Mouse (Mus musculus): ENCODE data around the gene Mobp. TPM values are rescaled to one million over a fixed set of nuclear protein-coding genes. Genes with fewer than 3 reads are reported as not detected.
A peak's percentile ranks its signal among the peaks of the same experiment; 100 is the strongest.

The Mobp gene
- polyA plus RNA-seq, 1 experiment from 2014 or later, result not detected

DNA sequence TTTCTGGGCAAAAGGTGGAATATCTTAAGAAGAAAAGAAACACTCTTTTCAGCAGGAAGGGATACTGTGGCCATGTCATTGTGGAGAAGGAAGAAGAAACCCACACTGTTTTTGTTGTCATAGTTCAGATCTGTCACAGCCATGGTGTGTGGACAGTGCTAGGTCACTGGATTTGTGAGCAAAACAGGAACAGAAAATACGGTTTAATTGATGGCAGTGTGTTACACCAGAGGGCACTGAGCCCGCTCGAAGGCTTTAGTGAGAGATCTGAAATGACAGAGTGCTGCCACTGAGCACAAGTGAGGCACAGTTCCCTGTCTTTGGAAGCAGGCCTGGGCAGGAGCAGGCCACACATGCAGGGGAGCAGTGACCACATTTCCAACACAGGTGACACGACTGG is 31.3 kb upstream of the Mobp start:
- H3K27ac ChIP-seq, result no peak overlapping the region
- H3K27me3 ChIP-seq (replicated peaks), result no peaks in the 10 kb centered on the region
- ATAC-seq (replicated peaks), result no peak
- no peaks in the 10 kb centered on the region for H3K9me3 ChIP-seq
- peaks cover 36% of the 10 kb centered on the region for H3K36me3 ChIP-seq (replicated peaks)
- H3K4me1 ChIP-seq, result no peaks in the 10 kb centered on the region
- no peak overlapping the region for H3K4me3 ChIP-seq
- no peak overlapping the region for H3K4me2 ChIP-seq
- H3K9ac ChIP-seq, result no peak overlapping the region
- 93% methylated on average over 4 of the region's 4 CpGs for WGBS

DNA sequence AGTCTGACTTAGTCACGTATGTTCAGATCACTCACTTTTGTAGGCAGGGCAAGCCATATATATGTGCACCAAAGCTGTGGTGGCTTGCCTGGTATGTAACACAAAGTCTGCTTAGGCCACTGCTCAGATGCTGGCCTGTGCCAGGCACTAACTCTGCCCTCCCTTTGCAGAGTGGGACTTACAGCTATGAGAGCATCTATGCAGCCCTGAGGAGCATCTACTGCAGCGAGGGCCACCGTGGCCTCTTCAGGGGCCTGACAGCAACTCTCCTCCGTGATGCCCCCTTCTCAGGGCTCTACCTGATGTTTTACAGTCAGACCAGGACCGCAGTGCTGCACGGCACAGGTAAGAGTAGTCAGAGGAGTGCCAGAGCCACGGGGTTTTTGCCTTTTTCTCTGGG is 29.0 kb upstream of the Mobp start:
- Histone ChIP-seq H3K36me3 (replicated peaks) (peaks cover 46% of the 10 kb centered on the region), H3K4me3 (no peak overlapping the region), H3K27ac (no peak overlapping the region), H3K4me1 (no peaks in the 10 kb centered on the region), H3K9ac (no peak overlapping the region), H3K9me3 (no peaks in the 10 kb centered on the region), H3K27me3 (replicated peaks) (no peaks in the 10 kb centered on the region), H3K4me2 (no peak overlapping the region)
- ATAC-seq (replicated peaks), result no peak
- 93% methylated on average over 7 of the region's 7 CpGs for WGBS

DNA sequence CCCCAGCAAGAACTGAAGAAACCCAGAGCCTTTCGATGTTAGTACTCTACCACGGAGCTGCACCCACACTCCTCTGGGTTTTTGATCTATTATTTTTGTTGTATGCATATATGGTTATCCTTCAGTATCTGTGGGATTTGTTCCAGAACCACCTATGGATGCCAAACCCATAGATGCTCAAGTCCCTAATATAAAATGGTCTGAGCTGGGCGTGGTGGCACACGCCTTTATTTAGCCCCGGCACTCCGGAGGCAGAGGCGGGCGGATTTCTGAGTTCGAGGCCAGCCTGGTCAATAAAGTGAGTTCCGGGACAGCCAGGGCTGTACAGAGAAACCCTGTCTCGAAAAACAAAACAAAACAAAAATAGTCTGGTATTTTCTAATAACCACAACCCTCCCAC is 22.6 kb upstream of the Mobp start:
- H3K36me3 ChIP-seq (replicated peaks), result peaks cover 29% of the 10 kb centered on the region
- H3K27ac ChIP-seq, result peak overlapping the region; percentile 72
- no peaks in the 10 kb centered on the region for H3K9me3 ChIP-seq
- peak overlapping the region; percentile 97 for H3K4me3 ChIP-seq
- peak overlapping the region; percentile 41 for H3K9ac ChIP-seq
- H3K4me1 ChIP-seq, result peaks cover 22% of the 10 kb centered on the region
- H3K27me3 ChIP-seq (replicated peaks), result no peaks in the 10 kb centered on the region
- H3K4me2 ChIP-seq, result peak overlapping the region; percentile 56
- 61% methylated on average over 11 of the region's 11 CpGs for WGBS
- ATAC-seq (replicated peaks), result peak; percentile 22; the same call in 1 of the 2 replicates

DNA sequence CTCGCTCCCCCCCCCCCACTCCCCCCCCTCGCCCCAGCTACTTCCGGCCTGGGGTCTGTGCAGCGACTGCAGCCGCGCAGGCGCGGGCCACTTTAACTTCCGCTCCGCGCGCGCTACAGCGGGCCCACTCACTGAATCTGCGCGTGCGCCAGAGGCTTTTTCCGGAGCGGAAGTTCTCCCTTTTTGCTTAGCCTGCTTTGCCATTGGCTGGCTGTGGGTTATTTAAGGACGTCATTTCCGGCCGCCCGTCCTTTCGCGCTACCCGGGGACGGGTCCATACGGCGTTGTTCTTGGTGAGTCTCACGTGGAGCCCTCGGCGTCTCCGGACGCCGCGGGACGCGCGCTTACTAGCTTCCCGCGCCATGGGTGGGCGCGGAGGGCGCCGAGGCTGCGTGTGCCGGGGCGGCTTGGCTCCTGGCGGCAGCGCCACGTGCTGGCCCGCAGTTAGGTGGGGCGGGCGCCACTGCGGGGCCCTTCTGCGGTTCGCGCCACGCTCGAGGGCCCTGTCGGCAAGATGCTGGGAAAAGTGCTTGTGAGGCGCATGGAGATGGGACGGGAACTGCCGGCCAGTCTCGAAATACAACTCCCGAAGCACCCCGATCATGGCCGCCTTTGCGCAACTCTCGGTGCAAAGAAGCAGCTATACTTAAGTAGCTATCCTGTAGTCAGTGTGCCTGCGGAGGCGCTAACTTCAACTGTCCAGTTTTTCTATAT is 21.8 kb upstream of the Mobp start, which contains the start of gene Rpsa:
Gene Rpsa (plus strand): TSS at position 152 of the 714 bp plus-strand sequence.
- H3K4me1 ChIP-seq, result peaks cover 22% of the 10 kb centered on the region
- peak within 1 kb of the TSS; percentile 98 for H3K9ac ChIP-seq
- H3K4me2 ChIP-seq, result peak within 1 kb of the TSS; percentile 64
- whole genome bisulfite sequencing, result under 1% methylated on average over 64 of the region's 72 CpGs
- peak; percentile 97 for ATAC-seq (replicated peaks)
- peaks cover 31% of the 10 kb centered on the region for H3K36me3 ChIP-seq (replicated peaks)
- peak within 1 kb of the TSS; percentile 85 for H3K27ac ChIP-seq
- no peaks in the 10 kb centered on the region for H3K27me3 ChIP-seq (replicated peaks)
- H3K9me3 ChIP-seq, result no peaks in the 10 kb centered on the region
- peak within 1 kb of the TSS; percentile 97 for H3K4me3 ChIP-seq

DNA sequence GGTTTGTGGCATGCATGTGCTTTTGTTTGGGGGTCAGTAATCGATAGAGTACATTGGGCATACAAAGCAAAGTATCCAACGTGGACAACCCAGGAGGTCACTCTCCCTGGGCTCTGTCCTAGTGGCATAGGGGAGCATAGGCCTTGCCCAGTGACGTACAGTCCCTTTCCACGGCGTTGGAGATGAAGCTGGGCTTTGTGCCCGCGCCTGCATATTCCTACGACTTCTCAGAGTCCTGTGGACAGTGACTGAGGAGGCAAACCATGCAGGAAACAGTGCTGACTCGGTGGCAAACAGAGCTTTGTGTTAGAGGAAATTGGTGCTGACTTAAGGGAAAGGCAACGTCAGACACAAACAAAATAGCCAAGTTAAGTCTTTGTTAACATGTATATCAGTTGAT is 20.2 kb upstream of the Mobp start:
- H3K27ac ChIP-seq, result no peak overlapping the region
- ATAC-seq (replicated peaks), result no peak
- peak overlapping the region; percentile 64 for H3K4me2 ChIP-seq
- no peak overlapping the region for H3K9ac ChIP-seq
- H3K9me3 ChIP-seq, result no peaks in the 10 kb centered on the region
- H3K4me3 ChIP-seq, result no peak overlapping the region
- H3K4me1 ChIP-seq, result peaks cover 22% of the 10 kb centered on the region
- H3K36me3 ChIP-seq (replicated peaks), result peaks cover 26% of the 10 kb centered on the region
- no peaks in the 10 kb centered on the region for H3K27me3 ChIP-seq (replicated peaks)
- WGBS, result 79% methylated on average over 10 of the region's 10 CpGs

DNA sequence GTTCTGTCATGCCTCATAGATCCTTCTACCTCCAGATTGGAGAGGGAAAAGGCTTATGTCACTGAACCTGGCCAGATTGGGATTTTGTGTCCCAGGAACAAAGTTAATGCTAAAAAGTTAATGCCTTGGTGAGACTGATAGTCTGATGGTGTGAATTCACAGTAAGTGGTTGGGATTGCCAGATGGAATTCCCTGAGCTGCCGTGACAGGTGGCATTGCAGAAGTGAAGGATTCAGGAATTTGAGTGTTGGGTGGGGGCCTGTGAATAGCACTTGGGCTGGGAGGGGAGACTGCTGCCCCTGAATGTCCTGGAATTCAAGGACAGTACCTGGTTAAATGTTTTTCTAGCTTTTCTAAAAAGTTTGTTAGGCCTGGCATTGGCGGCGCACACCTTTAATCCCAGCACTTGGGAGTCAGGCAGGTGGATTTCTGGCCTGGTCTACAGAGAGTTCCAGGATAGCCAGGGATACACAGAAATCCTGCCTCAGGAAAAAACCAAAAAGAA is 17.7 kb upstream of the Mobp start:
- Histone ChIP-seq H3K9ac (no peak overlapping the region), H3K4me1 (peaks cover 20% of the 10 kb centered on the region), H3K4me3 (no peak overlapping the region), H3K36me3 (replicated peaks) (peaks cover 24% of the 10 kb centered on the region), H3K27ac (no peak overlapping the region), H3K27me3 (replicated peaks) (no peaks in the 10 kb centered on the region), H3K9me3 (no peaks in the 10 kb centered on the region), H3K4me2 (no peak overlapping the region)
- WGBS, result 89% methylated on average over 3 of the region's 3 CpGs
- ATAC-seq (replicated peaks), result no peak

DNA sequence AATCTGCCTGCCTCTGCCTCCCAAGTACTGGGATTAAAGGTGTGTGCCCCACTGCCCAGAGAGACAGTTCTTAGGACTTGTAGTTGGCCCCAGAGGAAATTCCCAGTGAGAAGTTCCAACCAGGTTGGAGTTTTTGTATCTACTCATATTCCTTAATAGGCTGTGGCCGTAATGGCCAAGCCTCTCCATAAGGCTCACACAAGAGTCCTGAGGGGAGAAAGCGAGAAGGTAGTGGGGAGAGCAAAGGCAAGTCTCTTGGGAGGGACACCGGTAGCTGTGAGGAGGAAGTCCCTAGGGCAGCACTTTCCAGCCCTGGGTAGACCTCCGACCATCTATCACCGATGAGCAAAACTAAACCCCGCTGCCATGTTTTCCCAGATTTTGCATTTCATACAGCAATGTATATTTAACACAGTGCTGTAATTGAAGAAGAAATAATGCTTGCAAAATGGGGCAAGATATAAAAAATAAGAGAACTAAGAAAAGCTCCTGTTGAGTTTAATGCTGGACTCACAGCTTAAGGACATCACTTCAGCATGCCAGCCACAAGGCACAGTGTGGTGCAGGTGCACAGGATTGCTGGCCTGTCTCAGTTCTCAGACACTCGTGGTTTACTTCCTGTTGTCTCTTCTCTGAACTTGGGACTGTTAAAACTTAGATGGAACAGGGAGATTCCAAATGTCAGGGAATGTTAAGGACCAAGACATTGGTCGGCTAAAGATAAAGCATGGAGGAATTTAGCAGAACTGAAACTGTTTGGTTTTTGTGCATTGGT is 16.3 kb upstream of the Mobp start:
- H3K27me3 ChIP-seq (replicated peaks), result no peaks in the 10 kb centered on the region
- peaks cover 24% of the 10 kb centered on the region for H3K36me3 ChIP-seq (replicated peaks)
- no peak for ATAC-seq (replicated peaks)
- WGBS, result 38% methylated on average over 8 of the region's 8 CpGs
- H3K9ac ChIP-seq, result no peak overlapping the region
- H3K9me3 ChIP-seq, result no peaks in the 10 kb centered on the region
- no peak overlapping the region for H3K4me2 ChIP-seq
- H3K4me1 ChIP-seq, result peaks cover 15% of the 10 kb centered on the region
- no peak overlapping the region for H3K27ac ChIP-seq
- H3K4me3 ChIP-seq, result no peak overlapping the region

DNA sequence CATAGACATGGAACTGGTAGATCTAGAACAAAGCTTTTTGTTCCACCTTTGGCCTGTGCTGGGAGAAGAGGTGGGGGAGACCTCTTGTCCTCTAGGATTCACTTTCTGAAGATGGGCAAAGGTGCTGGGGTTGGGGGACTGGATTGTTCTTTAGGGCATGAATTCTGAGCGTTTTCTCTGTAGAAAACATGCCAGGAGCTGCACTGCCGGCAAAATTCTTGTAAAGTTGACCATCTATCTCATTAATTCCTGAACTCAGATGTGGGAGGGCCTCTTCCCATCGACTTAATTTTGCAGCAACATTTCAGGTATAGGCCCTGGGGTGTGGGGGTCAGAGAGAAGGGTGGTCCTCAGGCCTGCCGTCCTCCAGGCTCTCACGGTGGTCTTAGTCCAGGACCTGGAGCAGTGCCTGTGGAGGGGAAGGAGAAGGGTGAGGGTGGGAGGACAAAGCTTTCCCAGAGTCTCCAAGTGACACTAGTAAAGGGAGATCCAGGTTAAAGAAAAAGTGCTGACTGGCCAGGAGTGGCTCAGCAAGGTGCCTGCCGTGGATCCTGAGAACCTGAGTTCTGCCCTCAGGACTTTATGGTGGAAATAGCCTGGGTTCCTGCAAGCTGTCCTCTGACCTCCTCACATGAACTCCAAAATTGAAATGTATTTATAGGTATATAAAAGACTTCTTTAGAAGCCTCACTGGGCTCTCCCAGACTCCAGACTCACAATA is 15.6 kb upstream of the Mobp start:
- no peak overlapping the region for H3K4me3 ChIP-seq
- H3K27ac ChIP-seq, result no peak overlapping the region
- H3K27me3 ChIP-seq (replicated peaks), result no peaks in the 10 kb centered on the region
- peaks cover 7% of the 10 kb centered on the region for H3K4me1 ChIP-seq
- peaks cover 24% of the 10 kb centered on the region for H3K36me3 ChIP-seq (replicated peaks)
- 61% methylated on average over 6 of the region's 6 CpGs for WGBS
- ATAC-seq (replicated peaks), result no peak
- no peak overlapping the region for H3K4me2 ChIP-seq
- H3K9me3 ChIP-seq, result no peaks in the 10 kb centered on the region
- no peak overlapping the region for H3K9ac ChIP-seq

DNA sequence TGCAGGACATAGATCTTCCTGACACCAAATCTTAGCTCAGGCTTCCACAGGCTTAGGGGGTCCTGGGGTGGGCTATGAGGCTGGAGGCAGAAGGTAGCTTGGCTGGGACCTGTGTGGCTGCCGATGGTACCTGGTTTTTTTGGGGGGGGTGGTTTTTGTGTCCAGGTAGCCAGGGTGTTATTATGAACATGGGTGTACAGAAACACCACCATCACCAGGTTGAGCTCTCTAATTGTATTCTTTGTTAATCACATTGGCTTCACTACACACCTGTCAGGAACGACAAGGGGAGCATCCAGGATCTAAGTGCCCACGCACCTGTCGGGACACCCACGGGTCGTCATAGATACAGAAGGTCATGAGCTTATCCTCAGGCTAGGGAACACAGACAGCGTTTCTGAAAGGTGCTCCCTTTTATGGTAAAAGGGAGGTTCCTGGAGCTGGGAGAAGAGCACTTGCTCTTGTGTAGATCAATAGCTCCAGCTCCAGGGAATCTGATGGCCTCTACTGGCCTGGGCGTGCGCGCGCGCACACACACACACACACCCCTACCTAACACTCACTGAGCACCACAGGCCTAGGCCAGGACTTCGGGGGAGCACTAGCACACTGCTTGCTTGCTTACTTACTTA is 14.9 kb upstream of the Mobp start:
- Histone ChIP-seq H3K9ac (no peak overlapping the region), H3K36me3 (replicated peaks) (peaks cover 24% of the 10 kb centered on the region), H3K4me1 (0 out of 2 replicates have a peak, but pooled peaks cover under 1% of the 10 kb centered on the region), H3K4me3 (no peak overlapping the region), H3K4me2 (no peak overlapping the region), H3K27me3 (replicated peaks) (no peaks in the 10 kb centered on the region), H3K9me3 (no peaks in the 10 kb centered on the region), H3K27ac (no peak overlapping the region)
- WGBS, result 86% methylated on average over 13 of the region's 13 CpGs
- no peak; the same call in 1 of the 2 replicates for ATAC-seq (replicated peaks)

DNA sequence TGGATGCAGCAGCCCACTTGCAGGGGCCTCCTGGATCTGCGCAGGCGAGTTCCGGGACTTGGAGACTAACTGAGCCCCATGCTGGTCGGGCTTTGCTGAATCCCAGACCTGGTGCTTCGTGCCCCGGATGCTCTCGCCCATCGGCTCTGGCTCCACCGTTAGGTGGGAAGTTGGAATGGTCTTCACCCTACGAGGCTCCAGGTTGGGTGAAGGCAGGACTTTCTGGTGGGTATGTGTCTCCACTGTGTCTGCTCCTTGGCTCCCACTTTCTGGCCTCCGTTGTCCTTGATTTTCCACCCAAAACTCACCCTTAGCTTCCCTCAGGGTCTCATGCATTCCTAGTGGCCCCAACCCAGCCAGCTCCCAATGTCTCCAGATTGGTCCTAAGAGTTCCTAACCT is 14.1 kb upstream of the Mobp start:
- no peaks in the 10 kb centered on the region for H3K4me1 ChIP-seq
- no peak overlapping the region for H3K9ac ChIP-seq
- H3K4me2 ChIP-seq, result no peak overlapping the region
- 90% methylated on average over 11 of the region's 11 CpGs for WGBS
- no peak overlapping the region for H3K27ac ChIP-seq
- H3K36me3 ChIP-seq (replicated peaks), result peaks cover 21% of the 10 kb centered on the region
- H3K4me3 ChIP-seq, result no peak overlapping the region
- H3K9me3 ChIP-seq, result no peaks in the 10 kb centered on the region
- no peak for ATAC-seq (replicated peaks)
- no peaks in the 10 kb centered on the region for H3K27me3 ChIP-seq (replicated peaks)

DNA sequence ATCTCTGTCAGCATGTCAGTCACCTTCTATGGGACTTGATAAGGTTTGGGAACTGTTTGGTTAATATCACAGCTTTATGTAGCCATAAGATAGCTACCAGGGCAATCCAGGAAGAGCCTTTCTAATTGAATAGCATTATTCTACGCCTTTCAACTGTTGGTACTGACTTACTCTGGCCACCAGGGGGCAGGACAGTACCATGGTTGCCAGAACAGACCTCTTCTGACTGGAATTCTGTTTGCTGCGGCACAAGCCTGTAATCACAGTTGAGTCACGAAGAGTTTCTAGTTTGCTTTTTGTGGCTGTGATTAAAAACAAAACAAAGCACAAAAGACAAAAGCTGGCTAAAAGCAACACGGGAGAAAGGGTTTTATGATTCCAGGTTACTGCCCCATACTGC is 8.9 kb upstream of the Mobp start:
- 2% methylated on average over 4 of the region's 4 CpGs for WGBS
- Histone ChIP-seq H3K4me3 (no peak overlapping the region), H3K9ac (no peak overlapping the region), H3K4me2 (no peak overlapping the region), H3K9me3 (no peaks in the 10 kb centered on the region), H3K36me3 (replicated peaks) (no peaks in the 10 kb centered on the region), H3K27ac (no peak overlapping the region), H3K27me3 (replicated peaks) (no peaks in the 10 kb centered on the region), H3K4me1 (no peaks in the 10 kb centered on the region)
- peak; percentile 75; the same call in 1 of the 2 replicates for ATAC-seq (replicated peaks)

DNA sequence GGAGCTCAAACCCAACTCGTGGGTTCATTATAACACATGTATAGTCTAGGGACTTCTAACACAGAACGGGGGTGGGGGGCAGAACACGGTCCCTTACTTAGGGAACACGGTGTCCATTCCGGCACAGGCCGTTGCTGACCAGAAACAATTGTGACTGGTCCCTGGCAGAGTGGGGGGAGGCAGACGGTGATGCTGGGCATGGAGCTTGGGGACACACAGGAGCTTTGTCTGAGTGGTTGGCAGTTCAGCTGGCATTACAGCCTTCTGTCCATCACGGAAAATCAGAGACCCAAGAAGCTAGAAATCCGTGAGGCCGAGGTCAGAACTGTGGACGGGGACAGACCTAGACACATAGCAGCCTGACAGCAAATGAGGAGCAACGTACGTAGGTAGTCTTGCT is 5.0 kb upstream of the Mobp start:
- Histone ChIP-seq H3K4me1 (no peaks in the 10 kb centered on the region), H3K27me3 (replicated peaks) (no peaks in the 10 kb centered on the region), H3K36me3 (replicated peaks) (no peaks in the 10 kb centered on the region), H3K27ac (no peak overlapping the region), H3K4me2 (no peak overlapping the region), H3K9me3 (no peaks in the 10 kb centered on the region), H3K9ac (no peak overlapping the region), H3K4me3 (no peak overlapping the region)
- ATAC-seq (replicated peaks), result no peak
- WGBS, result 83% methylated on average over 13 of the region's 13 CpGs
